Mouse (Mus musculus): Measurements from ENCODE around the gene Bmp7. TPM values are rescaled to one million over a fixed set of nuclear protein-coding genes. Genes with fewer than 3 reads are reported as not detected.

The Bmp7 gene
- total RNA-seq, 2 experiments from 2014 or later = 10.8 to 12.2 TPM

DNA sequence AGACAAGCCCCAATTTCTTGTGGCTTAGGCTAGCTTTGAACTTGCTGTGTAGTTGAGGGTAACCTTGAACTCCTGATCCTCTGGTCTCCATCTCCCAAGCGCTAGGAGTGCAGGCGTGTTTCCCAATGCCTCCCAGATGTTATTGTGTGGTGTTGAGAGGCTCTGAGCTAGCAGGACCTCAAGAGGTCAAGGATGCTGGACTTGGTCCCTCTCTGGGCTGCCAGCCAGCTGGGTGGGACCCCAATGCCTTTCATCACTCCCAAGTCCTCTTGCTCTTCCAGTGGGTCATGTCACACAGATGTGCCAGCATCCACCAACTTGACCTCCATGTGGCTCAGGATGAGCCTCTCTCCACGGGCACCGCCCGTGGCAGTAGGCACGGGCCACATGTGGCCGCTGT is 16.9 kb downstream of the Bmp7 start:
- intact Hi-C loops (cut with DNase I) = no loop called here
- no peak for DNase-seq (ENCODE audit: low spot score in 2 of 2)

DNA sequence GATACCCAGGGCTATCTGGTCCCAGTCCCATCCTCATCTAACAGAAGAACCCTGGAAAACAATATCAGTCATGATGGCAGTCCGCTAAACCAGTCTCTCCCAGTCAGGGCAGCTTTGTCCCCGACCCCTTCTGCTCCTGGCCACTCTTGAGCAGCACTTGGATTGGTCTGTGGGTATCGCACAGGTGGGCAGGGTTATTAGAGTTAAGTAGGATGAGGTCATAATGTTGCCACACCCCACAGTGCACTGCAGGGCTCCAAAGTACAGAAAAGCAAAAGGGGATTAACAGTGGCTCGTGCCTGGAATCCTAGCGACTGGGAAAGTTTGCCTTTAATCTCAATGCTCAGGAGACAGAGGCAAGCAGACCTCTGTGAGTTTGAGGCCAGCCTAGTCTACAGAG is 17.5 kb downstream of the Bmp7 start:
- intact Hi-C loops (cut with DNase I) = no loop called here
- DNase-seq (ENCODE audit: low spot score in 2 of 2) = no peak

DNA sequence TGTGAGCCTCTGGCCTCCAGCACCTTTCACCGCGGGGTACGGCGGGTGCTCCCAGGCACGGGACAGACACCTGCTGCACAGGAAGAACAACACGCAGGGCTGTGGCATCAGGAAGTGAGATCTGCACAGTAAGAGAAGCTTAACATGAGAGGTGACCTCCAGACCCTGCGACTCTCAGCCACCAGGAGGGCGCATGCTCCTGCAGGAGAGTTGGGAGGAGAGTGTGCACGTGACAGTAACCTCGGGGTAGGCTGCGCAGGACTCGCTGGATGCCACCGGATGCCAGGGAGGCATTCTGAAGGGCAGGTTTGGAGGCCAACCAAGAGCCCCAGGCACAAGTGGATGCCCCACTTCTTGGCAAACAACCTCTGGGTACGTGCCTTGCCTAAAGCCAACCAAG is 26.1 kb downstream of the Bmp7 start:
- intact Hi-C loops (cut with DNase I) = no loop called here
- no peak for DNase-seq (ENCODE audit: low spot score in 2 of 2)

DNA sequence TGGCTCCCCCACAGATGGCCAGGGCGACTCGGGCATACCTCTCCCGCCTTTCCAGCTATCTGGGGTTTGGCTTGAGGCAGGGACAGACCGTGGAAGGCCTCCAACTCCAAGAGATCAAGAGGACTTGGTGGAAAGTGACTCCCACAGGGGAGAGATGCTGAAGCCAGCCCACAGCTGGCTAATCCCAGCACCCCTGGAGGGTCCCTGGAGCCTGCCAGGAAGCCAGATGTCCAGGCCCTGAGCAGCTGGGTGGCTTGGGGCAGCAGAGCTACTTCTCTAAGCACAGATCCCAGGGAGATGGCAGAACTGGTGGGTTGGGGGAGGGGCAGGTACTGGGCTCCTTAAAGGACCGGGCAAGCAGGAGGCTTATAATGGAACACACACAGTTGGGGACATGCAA is 28.4 kb downstream of the Bmp7 start:
- intact Hi-C loops (cut with DNase I) = no loop called here

DNA sequence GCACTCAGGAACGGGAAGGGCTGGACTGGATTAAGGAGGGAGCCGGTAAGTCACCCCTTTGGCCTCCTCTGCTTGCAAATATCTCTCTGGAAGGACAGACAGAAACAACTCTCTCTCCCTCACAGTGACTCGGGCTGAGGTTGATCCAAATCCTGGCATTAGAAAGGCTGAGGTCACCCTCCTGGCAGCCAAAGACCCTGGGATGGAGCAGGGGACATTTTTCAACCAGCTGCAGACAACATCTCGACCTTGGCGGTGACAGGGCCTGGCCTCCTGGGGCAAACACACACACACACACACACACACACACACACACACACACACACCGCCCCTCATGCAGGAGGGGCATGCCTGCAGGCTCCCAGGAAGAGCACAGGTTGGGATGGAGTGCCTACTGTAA is 29.0 kb downstream of the Bmp7 start:
- intact Hi-C loops (cut with DNase I) = no loop called here
- DNase-seq (ENCODE audit: low spot score in 2 of 2) = no peak

More for the DNA sequence above, 28.4 kb downstream of the Bmp7 start:
- DNase-seq (ENCODE audit: low spot score in 2 of 2) = no peak

DNA sequence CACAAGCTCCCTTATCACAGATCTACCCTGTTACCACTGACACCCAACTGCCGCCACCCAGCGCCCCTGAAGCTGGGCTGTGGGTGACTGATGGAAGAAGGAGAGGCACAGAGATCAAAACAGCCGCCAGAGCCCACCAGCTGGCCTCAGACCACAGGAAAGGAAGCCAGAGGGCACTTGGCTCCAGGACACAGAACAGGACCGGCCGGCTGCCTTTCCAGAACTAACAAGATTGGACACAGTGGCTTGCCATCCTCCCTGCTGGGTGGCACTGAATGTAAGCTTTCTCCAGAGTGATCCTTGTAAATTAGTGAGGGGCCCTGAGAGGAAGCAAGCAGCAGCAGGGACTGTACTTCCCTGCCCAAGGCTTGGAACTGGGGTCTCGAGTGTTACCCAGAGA is 30.7 kb downstream of the Bmp7 start:
- DNase-seq (ENCODE audit: low spot score in 2 of 2) = no peak
- intact Hi-C loops (cut with DNase I) = loop anchor here (5.0 kb wide), 1 partner anchor 77 kb away; no protein-coding TSS in a partner anchor

DNA sequence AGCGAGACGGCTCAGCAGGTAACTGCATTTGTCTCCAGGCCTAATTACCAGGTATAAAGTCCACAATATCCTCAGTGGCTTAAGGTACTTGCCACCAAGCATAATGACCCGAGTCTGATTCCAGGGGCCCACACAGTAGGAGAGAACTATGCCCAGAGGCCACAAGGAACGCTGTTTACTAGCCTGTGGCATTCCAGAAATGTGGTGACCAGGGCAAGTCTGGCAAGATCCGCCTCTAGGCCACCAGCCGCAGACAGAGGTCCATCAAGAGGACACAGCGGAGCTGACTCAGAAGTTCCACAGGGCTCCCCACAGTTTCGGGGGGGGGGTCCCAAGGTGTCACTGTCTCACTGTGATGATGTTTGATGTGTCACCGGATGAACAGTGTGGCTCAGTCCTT is 34.0 kb downstream of the Bmp7 start:
- intact Hi-C loops (cut with DNase I) = loop anchor here (5.0 kb wide), 1 partner anchor 74 kb away; no protein-coding TSS in a partner anchor
- no peak for DNase-seq (ENCODE audit: low spot score in 2 of 2)

DNA sequence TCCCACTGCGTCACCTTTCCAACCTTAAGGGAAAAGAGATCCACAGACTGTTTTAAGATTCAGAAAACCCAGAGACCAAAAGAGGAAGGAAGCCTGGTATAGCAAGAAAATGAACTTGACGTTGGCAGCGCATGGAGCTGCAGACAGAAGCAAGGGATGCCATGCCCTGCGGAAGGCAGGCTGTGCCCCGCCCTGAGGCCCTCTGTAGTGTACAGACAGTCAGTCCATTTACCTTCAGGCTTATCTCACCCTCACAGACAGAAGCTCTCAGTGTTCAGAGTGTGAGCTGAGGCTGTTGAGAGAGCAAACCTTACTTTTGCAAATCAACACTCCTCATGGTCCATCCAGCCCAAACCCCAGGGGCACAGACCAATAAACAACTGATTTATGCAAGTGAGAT is 35.1 kb downstream of the Bmp7 start:
- intact Hi-C loops (cut with DNase I) = loop anchor here (5.0 kb wide), 1 partner anchor 73 kb away; no protein-coding TSS in a partner anchor
- no peak for DNase-seq (ENCODE audit: low spot score in 2 of 2)

DNA sequence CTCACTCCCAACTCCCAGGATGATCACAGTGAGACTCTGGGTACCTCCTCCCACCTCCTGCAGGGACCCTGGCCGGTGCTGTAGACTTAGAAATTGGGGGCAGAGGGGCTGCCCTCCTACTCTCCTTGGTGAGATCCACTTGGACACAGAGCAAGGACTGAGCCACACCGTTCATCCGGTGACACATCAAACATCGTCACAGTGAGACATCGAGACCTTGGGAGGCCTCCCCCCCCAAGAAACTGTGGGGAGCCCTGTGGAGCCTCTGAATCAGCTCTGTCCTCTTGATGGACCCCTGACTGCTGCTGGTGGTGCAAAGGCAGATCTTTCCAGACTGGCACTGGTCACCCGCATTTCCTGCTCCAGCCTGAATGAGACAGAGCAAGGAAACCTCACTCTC is 35.5 kb downstream of the Bmp7 start:
- intact Hi-C loops (cut with DNase I) = loop anchor here (5.0 kb wide), 1 partner anchor 72 kb away; no protein-coding TSS in a partner anchor
- DNase-seq (ENCODE audit: low spot score in 2 of 2) = no peak

DNA sequence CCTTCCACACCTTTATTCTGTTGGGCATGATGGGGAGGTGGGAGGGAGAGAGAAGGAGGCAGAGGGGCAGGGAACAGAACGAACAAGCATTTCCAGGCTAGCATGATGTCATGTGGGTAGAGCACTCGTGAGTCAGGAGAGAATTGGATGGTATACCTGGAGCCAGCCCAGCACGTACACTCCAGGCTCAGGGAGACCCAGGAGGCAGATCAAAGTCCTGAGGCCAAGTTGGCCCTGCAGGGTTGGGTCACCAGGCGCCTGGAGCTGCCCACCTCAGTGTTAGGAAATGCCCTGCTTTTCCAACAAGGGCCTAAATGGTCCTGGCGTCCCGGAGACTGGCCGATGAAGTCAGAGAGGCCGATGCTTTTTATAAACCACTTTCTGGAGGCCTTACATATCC is 36.6 kb downstream of the Bmp7 start:
- intact Hi-C loops (cut with DNase I) = no loop called here
- no peak for DNase-seq (ENCODE audit: low spot score in 2 of 2)

DNA sequence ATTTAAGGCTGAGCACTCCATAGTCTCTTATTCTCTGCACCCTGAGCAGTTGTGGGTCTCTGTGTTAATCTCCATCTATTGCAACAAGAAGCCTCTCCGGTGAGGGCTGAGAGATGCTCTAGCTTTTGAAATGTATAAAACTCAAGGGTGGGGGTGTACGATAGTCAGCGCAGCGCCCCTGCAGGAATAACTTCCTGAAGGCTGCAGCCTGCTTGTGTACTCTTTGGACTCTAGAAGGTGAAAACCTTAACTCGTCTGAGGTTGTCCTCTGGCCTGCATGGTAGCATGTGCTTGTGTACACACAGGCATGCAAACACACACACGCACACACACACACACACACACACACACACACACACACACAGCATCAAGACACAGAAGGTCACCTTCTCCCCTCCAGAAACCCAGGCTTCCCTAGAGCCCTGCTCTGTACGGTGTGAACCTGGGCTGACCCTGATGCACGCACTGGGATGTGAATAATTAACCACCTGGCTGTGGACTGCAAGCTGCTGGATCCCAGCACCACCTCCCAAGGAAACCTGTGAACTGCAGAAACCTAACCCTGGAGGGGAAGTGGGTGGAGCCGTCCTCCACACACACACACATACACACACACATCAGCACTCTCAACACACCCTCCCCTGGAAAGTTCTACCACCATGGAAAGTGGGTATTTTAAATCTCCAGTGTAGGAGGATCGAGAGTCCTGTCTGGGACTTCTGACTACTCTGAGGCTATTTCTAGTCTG is 39.0 kb downstream of the Bmp7 start:
- DNase-seq (ENCODE audit: low spot score in 2 of 2) = peak in 1 of 2 experiments; percentile 59
- intact Hi-C loops (cut with DNase I) = no loop called here

DNA sequence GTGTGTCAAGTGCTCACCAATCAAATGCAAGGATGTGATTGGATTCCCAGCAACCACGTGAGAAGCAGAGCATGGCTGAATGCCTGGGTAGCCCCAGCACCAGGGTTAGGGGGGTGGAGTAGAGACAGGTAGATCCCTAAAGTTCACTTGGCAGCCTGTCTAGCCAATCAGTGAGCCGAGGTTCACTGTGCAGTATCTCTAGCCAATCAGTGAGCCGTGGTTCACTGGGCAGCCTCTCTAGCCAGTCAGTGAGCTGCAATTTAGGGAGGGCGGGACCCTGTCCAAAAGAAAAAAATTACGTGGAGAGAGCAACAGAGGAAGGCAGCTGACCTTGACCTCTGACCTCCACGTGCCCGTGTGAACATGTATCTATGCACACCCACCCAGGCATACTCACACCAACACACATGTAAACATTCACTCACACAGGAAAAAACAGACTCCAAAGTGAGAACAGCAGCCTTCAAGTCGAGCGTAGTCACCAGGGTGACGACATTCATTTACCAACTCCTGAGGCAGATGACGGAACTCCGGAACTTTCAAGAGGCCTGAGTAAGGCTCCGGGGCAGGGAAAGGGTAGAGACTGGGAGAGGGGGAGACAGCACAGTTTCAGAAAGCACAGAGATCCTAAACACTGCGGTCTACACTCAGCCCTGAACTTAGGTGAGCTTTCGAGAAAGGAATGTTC is 50.2 kb downstream of the Bmp7 start:
- DNase-seq (ENCODE audit: low spot score in 2 of 2) = no peak
- intact Hi-C loops (cut with DNase I) = no loop called here

DNA sequence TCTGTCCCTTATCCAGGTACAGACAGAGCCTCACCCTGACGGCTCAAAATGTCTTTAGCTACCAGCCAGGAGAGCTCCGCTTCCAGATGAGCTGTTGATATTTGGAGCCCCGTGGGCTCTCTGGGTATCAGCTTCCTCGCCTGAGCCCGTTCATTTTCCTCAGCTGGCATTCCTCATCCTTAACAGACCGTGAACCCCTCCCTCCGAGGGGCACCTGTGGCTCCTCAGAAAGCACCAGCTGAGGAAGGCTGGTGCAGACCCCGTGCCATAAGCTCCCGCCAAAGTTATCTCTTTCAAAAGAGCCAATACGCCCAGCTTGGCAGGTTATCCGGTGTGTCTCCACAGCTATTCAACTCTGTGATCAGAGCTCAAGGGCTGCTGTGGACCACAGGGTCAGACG is 50.9 kb downstream of the Bmp7 start:
- intact Hi-C loops (cut with DNase I) = no loop called here
- no peak for DNase-seq (ENCODE audit: low spot score in 2 of 2)

DNA sequence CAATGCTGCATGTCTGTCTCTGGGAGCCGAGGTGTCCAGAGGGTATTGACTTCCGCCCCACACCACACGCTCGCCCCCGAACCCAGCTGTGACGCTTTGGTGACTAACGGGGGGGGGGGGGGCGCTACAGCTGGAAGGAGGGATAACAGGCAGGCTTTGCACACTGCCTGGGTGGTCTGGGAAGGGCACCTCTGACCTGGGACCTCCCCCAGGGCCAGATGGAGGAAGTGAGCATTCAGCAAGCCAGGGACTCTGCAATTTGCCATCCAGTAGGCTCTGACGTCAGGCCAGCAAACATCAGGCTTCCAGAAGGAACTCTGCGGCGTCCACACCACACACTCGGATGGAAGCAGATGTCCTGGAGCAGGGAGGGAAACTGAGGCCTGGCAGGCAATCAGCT is 52.0 kb downstream of the Bmp7 start:
- DNase-seq (ENCODE audit: low spot score in 2 of 2) = no peak
- intact Hi-C loops (cut with DNase I) = no loop called here

DNA sequence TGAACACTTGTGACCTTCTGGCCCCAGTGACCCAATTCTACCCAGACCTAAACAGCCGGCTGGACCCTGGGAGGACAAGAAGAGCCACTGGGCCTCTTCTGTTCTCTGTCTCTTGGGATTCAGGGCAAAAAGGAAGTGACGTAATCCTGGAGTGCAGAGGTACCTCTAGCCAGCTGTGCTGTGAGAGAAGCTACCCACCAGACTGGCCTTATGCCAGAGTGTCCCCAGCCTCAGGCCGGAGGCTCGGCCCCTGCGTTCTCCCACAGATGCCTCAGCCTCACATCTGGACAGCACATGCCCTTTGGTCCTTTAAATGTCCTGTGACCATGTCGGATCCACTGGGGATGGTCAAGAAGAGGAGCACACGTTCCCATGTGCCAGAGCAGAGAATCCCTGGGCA is 54.3 kb downstream of the Bmp7 start:
- DNase-seq (ENCODE audit: low spot score in 2 of 2) = no peak
- intact Hi-C loops (cut with DNase I) = no loop called here

DNA sequence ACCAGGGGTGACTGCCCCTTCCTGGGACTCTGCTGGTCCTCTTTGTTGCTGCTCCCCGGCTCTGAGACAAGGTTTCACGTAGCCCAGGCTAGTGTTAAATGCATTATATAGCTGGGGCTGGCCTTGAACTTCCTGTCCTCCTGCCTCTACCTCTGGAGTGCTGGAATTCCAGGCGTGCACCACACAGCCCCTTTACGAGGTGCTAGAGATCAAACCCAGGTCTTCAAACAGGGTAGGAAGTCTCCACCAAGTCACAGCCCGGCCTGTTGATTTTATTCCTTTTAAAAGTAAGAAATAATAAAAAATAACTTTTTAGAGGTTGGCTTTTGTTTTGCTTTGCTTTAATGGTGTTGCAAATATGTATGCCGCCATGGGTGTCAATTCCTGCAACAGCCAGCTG is 55.5 kb downstream of the Bmp7 start:
- DNase-seq (ENCODE audit: low spot score in 2 of 2) = no peak
- intact Hi-C loops (cut with DNase I) = no loop called here

DNA sequence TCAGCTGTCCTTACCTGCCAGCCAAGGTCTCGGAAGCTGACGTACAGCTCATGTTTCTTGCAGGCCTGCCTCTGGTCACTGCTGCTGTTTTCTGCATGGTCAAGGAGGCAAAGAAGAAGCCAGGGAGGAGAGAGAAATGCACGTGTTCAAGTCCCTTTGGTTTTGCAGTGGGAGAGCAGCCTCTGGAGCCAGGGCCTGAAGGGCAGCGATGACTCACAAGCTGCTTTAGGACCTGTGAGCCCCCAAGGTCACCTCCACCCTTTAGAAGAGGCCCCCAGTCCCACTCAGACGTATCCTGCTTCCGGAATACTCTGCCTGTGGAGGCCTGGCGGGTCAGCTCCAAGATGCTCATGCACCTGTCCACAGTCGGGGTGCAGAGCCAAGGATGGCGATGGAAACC is 64.9 kb downstream of the Bmp7 start:
- intact Hi-C loops (cut with DNase I) = no loop called here
- no peak for DNase-seq (ENCODE audit: low spot score in 2 of 2)

DNA sequence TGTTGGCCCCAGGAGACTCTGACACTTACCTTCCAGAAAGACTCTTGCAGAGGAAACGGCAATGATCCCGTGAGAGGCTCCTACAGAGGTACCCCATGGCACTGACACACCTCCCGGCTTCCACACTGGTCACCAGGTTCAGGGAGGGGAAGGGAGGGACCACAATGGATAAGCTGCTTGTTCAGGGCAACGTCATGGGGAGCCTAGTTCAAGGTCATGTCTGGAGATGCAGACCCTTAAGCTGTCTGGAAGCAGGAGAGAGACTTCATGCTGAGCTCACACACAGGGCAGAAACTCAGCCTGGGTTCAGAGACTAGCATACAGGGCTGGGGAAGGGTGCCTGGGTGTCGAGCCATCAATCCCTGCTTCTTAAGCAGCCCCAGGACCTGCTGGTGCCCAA is 73.8 kb downstream of the Bmp7 start:
- no peak for DNase-seq (ENCODE audit: low spot score in 2 of 2)
- intact Hi-C loops (cut with DNase I) = no loop called here

DNA sequence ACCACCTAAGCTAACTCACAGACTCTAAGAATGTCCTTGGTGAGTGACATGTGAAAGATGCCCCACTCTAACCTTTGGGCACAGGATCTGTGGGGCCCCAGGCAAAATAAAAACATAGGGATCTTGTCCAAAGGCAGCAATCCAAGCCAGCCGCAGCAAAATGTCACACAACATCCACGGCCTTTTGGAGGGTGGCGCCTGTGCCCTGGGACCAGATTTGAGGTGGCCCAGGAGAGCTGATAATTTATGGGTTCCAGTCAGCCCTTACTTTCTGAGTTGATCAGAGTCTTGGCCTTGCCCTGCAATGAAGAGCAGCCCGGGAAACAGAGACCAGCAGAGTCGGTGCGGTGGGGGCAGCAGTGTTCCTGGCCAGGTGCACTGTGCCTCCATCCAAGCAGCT is 75.0 kb downstream of the Bmp7 start:
- intact Hi-C loops (cut with DNase I) = no loop called here

DNA sequence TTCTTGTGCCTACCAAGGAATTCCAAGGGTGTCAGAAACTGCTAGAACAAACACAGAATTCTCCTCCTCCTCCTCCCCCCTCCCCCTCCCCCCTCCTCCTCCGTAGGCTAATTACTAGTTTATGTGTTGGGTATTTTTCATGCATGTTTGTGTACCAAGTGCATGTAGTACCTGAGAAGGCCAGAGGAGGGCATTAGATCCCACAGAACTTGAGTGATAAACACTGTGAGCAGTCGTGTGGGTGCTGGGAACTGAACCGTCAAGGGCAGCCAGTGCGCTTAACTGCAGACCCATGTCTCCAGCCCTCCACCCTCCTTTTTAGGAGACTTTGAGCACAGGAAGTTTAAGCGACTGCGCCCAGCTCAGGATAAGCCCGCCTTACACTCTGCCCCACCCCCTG is 75.6 kb downstream of the Bmp7 start:
- DNase-seq (ENCODE audit: low spot score in 2 of 2) = no peak
- intact Hi-C loops (cut with DNase I) = no loop called here

More for the DNA sequence above, 75.0 kb downstream of the Bmp7 start:
- DNase-seq (ENCODE audit: low spot score in 2 of 2) = no peak

DNA sequence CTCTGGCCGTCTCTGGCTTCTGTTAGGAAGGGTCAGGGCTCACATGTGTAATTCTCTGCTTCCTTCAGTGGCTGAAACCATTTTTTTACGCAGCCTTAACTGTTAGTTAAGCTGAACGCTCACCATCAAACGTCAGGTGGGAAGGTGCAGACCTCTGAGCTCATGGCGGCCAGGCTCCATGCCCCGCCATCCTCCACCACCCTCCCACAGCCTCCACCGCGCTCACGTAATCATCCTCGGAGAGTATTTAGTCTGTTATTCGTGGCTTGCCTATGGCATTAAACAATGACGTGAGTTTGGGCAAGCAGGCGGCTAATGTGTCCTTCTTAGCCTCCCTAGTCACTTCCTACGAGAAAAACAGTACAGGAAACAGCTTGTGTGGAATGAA is 76.7 kb downstream of the Bmp7 start:
- DNase-seq (ENCODE audit: low spot score in 2 of 2) = peak in 1 of 2 experiments; percentile 36
- intact Hi-C loops (cut with DNase I) = no loop called here

All from left cerebral cortex, postnatal 25 days (tissue).